Mouse (Mus musculus): ENCODE measurements around the gene Gstt2. TPM values are rescaled to one million over a fixed set of nuclear protein-coding genes. Genes with fewer than 3 reads are reported as not detected.
"Not testable (repeated sequence)": the region's sequence is repeated elsewhere in the genome, so short reads cannot be mapped to it uniquely, and the experiment has no call there.

Gstt2 gene
- polyA plus RNA-seq, 1 experiment from 2014 or later, result 8.3 TPM

DNA sequence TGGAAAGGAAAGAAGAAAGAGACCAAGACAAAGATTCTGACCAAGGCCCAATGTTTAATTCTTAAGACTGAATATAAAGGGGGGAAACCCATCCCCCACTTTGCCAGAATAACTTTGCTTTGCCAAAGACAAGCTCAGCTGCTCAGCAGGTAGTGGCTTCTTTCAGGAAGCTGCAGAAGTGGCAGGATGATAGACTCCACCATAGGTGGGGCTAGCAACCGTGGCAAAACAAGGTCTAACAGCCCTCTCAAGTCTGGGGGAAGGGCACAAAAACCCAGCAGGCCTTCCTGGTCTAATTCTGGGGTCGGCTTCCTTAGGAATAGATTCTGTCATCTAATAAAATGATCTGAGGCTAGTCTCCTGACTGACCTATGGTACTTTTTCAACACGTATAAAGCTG is 11.2 kb upstream of the Gstt2 start:
- ATAC-seq (ENCODE audit: low FRiP score) (no peak), DNase-seq (ENCODE audit: low spot score) (no peak)
- Histone ChIP-seq H3K4me2 (replicated peaks) (no peak overlapping the region), H3K27ac (no peak overlapping the region), H3K9me3 (ENCODE audit: control insufficient read depth, low read length) (no peaks in the 10 kb centered on the region), H3K4me3 (replicated peaks; ENCODE audit: low read length) (no peak overlapping the region), H3K9ac (no peak overlapping the region), H3K4me1 (replicated peaks; ENCODE audit: control insufficient read depth, insufficient read depth, low read length) (peaks cover 12% of the 10 kb centered on the region; the same call in 1 of the 2 replicates), H3K27me3 (ENCODE audit: control insufficient read depth, insufficient read depth, low read length) (no peaks in the 10 kb centered on the region), H3K36me3 (replicated peaks; ENCODE audit: control insufficient read depth, insufficient read depth) (no peaks in the 10 kb centered on the region)
- 25% methylated on average over 3 of the region's 3 CpGs for WGBS

DNA sequence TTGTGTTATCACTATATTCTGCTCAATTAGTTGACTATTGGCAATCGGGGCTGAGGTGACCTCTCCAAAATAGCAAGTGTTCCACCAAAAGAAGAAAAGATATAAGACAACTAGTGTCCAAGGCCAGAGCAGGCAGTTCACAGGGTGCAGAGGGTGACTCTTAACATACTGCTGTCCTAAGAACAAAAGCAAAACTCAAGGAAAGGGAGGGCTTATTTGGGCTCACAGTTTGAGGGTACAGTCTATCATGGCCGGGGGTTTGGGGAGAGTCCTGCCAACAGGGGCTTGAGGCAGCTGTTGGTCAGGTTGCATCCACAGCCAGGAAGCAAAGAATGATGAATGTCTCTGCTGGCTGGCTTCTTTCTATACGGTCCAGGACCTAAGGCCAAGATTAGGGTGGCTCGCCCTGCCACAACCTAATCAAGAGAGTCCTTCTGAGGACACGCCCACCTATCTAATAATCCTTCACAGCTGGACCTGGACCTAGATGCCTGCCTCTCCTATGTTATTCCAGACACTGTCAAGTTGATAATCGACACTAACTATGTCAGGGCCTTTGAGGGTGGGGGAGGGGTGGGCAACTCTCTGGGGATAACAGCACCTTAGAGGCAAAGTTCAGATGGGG is 8.2 kb upstream of the Gstt2 start:
- 86% methylated on average over 6 of the region's 6 CpGs for WGBS
- no peaks in the 10 kb centered on the region for H3K4me1 ChIP-seq (replicated peaks; ENCODE audit: control insufficient read depth, insufficient read depth, low read length)
- no peaks in the 10 kb centered on the region for H3K36me3 ChIP-seq (replicated peaks; ENCODE audit: control insufficient read depth, insufficient read depth)
- H3K4me3 ChIP-seq (replicated peaks; ENCODE audit: low read length), result no peak overlapping the region
- DNase-seq (ENCODE audit: low spot score), result no peak
- no peak overlapping the region for H3K27ac ChIP-seq
- no peaks in the 10 kb centered on the region for H3K27me3 ChIP-seq (ENCODE audit: control insufficient read depth, insufficient read depth, low read length)
- ATAC-seq (ENCODE audit: low FRiP score), result no peak
- no peak overlapping the region for H3K9ac ChIP-seq
- H3K4me2 ChIP-seq (replicated peaks), result no peak overlapping the region
- no peaks in the 10 kb centered on the region for H3K9me3 ChIP-seq (ENCODE audit: control insufficient read depth, low read length)

DNA sequence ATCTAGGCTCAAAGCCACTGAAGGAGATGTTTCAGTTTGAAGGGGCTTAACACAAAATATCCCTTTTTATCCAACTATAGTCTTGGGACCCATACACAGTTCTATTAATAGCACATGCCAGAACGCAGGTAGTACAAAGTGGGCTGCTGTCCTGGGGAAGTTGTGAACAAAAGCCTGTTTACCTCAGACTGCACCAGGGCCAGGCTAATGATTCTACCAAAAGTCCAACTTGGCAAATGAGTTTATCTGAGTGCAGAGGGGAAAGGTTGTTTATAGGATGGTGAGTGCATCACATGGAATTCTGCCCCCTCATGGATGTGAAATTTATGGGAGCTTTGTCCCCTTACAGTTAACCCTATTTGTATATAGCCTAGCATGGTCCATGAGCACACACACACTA is 7.6 kb upstream of the Gstt2 start:
- ATAC-seq (ENCODE audit: low FRiP score), result no peak
- Histone ChIP-seq H3K27ac (no peak overlapping the region), H3K4me3 (replicated peaks; ENCODE audit: low read length) (no peak overlapping the region)

DNA sequence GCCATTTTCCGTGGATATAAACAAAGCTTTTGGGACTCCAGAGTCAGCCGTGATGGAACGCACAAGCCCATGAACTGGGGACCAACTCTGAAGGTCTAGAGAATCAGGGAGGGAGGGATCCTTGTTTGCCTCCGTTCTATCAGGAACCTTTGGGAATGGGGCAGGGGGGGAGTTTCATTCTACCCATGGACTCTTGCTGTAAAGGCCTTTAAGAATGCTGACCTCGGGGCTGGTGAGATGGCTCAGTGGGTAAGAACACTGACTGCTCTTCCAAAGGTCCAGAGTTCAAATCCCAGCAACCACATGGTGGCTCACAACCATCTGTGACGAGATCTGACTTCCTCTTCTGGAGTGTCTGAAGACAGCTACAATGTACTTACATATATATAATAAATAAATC is 6.7 kb upstream of the Gstt2 start:
- DNase-seq (ENCODE audit: low spot score); H3K9ac ChIP-seq; H3K27me3 ChIP-seq (ENCODE audit: control insufficient read depth, insufficient read depth, low read length); H3K27ac ChIP-seq; H3K36me3 ChIP-seq (replicated peaks; ENCODE audit: control insufficient read depth, insufficient read depth); H3K4me3 ChIP-seq (replicated peaks; ENCODE audit: low read length); ATAC-seq (ENCODE audit: low FRiP score); H3K9me3 ChIP-seq (ENCODE audit: control insufficient read depth, low read length); H3K4me1 ChIP-seq (replicated peaks; ENCODE audit: control insufficient read depth, insufficient read depth, low read length); H3K4me2 ChIP-seq (replicated peaks): not testable (repeated sequence)
- WGBS, result 81% methylated on average over 6 of the region's 6 CpGs

More for the DNA sequence above, 7.6 kb upstream of the Gstt2 start:
- no peak overlapping the region for H3K4me2 ChIP-seq (replicated peaks)
- H3K9ac ChIP-seq, result no peak overlapping the region
- 80% methylated on average over 1 of the region's 1 CpGs for WGBS
- no peaks in the 10 kb centered on the region for H3K27me3 ChIP-seq (ENCODE audit: control insufficient read depth, insufficient read depth, low read length)
- H3K9me3 ChIP-seq (ENCODE audit: control insufficient read depth, low read length), result no peaks in the 10 kb centered on the region
- H3K4me1 ChIP-seq (replicated peaks; ENCODE audit: control insufficient read depth, insufficient read depth, low read length), result no peaks in the 10 kb centered on the region
- no peak for DNase-seq (ENCODE audit: low spot score)
- H3K36me3 ChIP-seq (replicated peaks; ENCODE audit: control insufficient read depth, insufficient read depth), result no peaks in the 10 kb centered on the region

DNA sequence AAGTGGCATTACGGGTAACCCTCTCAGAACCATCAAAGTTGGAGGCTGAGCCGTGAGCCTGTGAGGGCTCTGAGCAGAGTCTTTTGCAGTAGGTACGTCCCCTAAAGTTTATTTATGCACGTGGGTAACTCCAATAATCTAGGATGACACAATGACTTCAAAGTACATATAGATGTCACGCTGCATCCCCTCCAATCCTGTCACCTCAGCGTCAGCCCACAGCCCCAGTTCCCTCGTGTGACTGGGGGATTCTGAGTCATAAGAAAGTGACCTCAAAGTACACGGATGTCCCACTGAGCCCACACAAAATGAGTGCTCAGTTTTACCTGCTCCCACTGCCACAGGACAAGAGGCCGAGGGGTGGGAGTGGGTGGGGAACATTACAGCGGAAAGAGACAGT is 1.9 kb upstream of the Gstt2 start:
- H3K36me3 ChIP-seq (replicated peaks; ENCODE audit: control insufficient read depth, insufficient read depth), result no peaks in the 10 kb centered on the region
- ATAC-seq (ENCODE audit: low FRiP score) (no peak), DNase-seq (ENCODE audit: low spot score) (no peak)
- H3K4me1 ChIP-seq (replicated peaks; ENCODE audit: control insufficient read depth, insufficient read depth, low read length), result peaks cover 20% of the 10 kb centered on the region
- no peak overlapping the region for H3K4me2 ChIP-seq (replicated peaks)
- 91% methylated on average over 10 of the region's 10 CpGs for WGBS
- no peak overlapping the region for H3K9ac ChIP-seq
- H3K9me3 ChIP-seq (ENCODE audit: control insufficient read depth, low read length), result no peaks in the 10 kb centered on the region
- H3K27ac ChIP-seq, result no peak overlapping the region
- no peak overlapping the region for H3K4me3 ChIP-seq (replicated peaks; ENCODE audit: low read length)
- peaks cover 14% of the 10 kb centered on the region; the same call in 1 of the 2 replicates for H3K27me3 ChIP-seq (ENCODE audit: control insufficient read depth, insufficient read depth, low read length)

DNA sequence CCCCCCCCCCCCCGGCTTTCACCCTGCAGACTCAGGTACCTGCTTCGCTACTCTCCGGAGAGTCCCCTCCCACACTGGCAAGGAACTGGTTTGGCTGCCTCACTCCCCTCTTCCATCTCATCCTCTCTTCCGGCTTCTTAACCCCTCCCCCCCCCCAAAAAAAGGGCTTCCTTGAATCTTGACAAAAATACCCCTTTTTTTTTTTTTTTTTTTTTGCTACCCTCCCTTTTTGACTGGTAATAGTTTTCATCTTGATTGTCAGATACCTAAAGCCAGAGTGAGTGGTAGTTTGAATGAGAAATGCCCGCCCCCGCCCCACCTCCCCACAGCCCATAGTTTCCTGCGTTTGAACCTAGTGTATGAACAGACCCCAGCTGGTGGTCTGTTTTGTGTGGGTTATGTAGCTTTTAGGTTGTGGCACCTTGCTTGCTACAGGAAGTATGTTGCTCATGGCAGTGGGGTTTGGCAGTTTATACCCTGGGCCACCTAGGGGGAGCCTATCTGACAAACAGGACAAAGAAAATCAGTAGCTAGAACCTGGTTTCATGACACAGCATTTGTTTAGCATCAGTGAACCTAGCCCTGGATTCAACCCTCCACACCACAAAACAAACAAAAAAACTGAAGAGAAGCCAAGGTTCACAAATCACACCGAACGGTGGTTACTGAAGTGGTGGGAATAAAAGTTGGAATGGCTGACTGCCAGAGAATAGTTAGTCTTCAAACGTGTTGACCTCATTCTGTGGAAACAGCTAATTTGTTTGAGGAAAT is 1.3 kb downstream of the Gstt2 start:
- Histone ChIP-seq H3K27ac (no peak overlapping the region; the same call in 1 of the 2 replicates), H3K9ac (no peak overlapping the region; the same call in 1 of the 2 replicates), H3K27me3 (ENCODE audit: control insufficient read depth, insufficient read depth, low read length) (peaks cover 28% of the 10 kb centered on the region), H3K4me2 (replicated peaks) (peak overlapping the region; percentile 61), H3K4me3 (replicated peaks; ENCODE audit: low read length) (peak overlapping the region; percentile 30), H3K4me1 (replicated peaks; ENCODE audit: control insufficient read depth, insufficient read depth, low read length) (peaks cover 23% of the 10 kb centered on the region), H3K9me3 (ENCODE audit: control insufficient read depth, low read length) (no peaks in the 10 kb centered on the region), H3K36me3 (replicated peaks; ENCODE audit: control insufficient read depth, insufficient read depth) (no peaks in the 10 kb centered on the region)
- WGBS, result 25% methylated on average over 8 of the region's 10 CpGs
- ATAC-seq (ENCODE audit: low FRiP score) (no peak), DNase-seq (ENCODE audit: low spot score) (no peak)

DNA sequence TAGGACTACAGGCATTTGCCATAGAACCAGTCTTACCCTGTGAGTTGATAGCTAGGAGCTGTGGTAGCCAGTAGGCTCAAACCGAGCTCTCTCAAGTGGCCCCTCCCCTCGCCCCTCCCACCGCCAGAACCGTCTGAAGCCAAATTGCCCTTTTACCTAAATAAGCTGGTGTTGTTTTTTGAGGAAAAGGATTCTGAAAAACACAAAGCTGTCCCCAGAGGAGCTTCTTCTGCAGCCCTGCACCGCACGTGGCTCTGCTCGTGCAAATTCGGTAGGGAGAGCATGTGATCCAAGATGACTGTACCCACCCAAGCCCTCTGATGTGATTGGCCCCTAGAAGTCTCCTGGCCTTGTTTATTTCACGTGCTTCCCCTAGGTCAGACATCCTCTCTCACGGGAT is 1.9 kb downstream of the Gstt2 start:
- peak overlapping the region; percentile 49 for H3K4me2 ChIP-seq (replicated peaks)
- no peak overlapping the region; the same call in 1 of the 2 replicates for H3K9ac ChIP-seq
- H3K36me3 ChIP-seq (replicated peaks; ENCODE audit: control insufficient read depth, insufficient read depth), result no peaks in the 10 kb centered on the region
- ATAC-seq (ENCODE audit: low FRiP score), result peak; percentile 46
- DNase-seq (ENCODE audit: low spot score), result no peak
- H3K27me3 ChIP-seq (ENCODE audit: control insufficient read depth, insufficient read depth, low read length), result peaks cover 28% of the 10 kb centered on the region
- H3K27ac ChIP-seq, result no peak overlapping the region; the same call in 1 of the 2 replicates
- peak overlapping the region; percentile 30 for H3K4me3 ChIP-seq (replicated peaks; ENCODE audit: low read length)
- H3K4me1 ChIP-seq (replicated peaks; ENCODE audit: control insufficient read depth, insufficient read depth, low read length), result peaks cover 23% of the 10 kb centered on the region
- WGBS, result 4% methylated on average over 10 of the region's 10 CpGs
- no peaks in the 10 kb centered on the region for H3K9me3 ChIP-seq (ENCODE audit: control insufficient read depth, low read length)

DNA sequence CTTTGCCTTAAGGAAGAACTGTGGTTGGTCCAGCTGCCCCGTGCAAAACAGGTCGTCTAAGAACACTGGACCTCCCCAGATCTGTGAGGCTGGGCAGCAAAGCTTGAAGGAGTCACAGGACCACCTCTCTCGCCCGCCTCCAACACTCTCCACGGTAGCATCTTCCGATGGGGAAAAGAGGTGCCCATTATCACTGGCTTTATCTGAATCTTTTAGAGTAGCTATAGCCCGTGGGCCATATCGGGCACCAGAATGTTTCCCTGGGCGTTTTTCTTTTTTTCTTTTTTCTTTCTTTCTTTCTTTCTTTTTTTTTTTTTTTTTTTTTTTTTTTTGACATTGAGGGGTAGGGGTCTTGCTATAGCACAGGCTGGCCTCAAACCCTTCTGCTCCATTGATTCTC is 2.5 kb downstream of the Gstt2 start:
- WGBS, result 13% methylated on average over 9 of the region's 9 CpGs
- H3K27ac ChIP-seq, result no peak overlapping the region

DNA sequence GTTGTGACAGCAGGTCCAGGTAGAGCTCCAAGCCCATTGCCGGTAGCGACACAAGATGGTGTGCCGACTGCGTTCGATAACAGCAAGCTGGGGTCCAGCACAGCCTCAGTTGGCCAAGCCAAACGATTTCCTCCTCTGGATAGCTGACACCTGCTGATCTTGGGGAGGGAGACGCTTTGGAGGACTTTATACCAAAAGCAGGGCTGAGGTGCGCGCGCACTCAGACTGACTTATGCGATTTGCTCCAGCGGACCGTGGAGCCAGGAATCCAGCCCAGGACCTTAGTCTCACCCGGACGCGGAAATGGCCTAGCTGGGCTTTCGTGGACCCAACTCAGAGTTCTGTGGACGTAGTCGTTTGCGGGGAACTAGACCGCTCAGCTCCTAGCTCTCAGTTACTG is 3.0 kb downstream of the Gstt2 start:
- peaks cover 28% of the 10 kb centered on the region for H3K27me3 ChIP-seq (ENCODE audit: control insufficient read depth, insufficient read depth, low read length)

More for the DNA sequence above, 2.5 kb downstream of the Gstt2 start:
- peak overlapping the region; percentile 30 for H3K4me3 ChIP-seq (replicated peaks; ENCODE audit: low read length)
- DNase-seq (ENCODE audit: low spot score), result no peak
- H3K9ac ChIP-seq, result peak overlapping the region; percentile 28; the same call in 1 of the 2 replicates
- H3K36me3 ChIP-seq (replicated peaks; ENCODE audit: control insufficient read depth, insufficient read depth), result no peaks in the 10 kb centered on the region
- ATAC-seq (ENCODE audit: low FRiP score), result no peak
- H3K4me1 ChIP-seq (replicated peaks; ENCODE audit: control insufficient read depth, insufficient read depth, low read length), result peaks cover 23% of the 10 kb centered on the region
- peak overlapping the region; percentile 53 for H3K4me2 ChIP-seq (replicated peaks)
- peaks cover 28% of the 10 kb centered on the region for H3K27me3 ChIP-seq (ENCODE audit: control insufficient read depth, insufficient read depth, low read length)
- no peaks in the 10 kb centered on the region for H3K9me3 ChIP-seq (ENCODE audit: control insufficient read depth, low read length)

More for the DNA sequence above, 3.0 kb downstream of the Gstt2 start:
- Histone ChIP-seq H3K4me3 (replicated peaks; ENCODE audit: low read length) (peak overlapping the region; percentile 30), H3K4me2 (replicated peaks) (peak overlapping the region; percentile 53), H3K36me3 (replicated peaks; ENCODE audit: control insufficient read depth, insufficient read depth) (no peaks in the 10 kb centered on the region), H3K9me3 (ENCODE audit: control insufficient read depth, low read length) (no peaks in the 10 kb centered on the region), H3K9ac (peak overlapping the region; percentile 28; the same call in 1 of the 2 replicates), H3K27ac (no peak overlapping the region), H3K4me1 (replicated peaks; ENCODE audit: control insufficient read depth, insufficient read depth, low read length) (peaks cover 23% of the 10 kb centered on the region)
- DNase-seq (ENCODE audit: low spot score) (peak; percentile 61), ATAC-seq (ENCODE audit: low FRiP score) (no peak)
- 1% methylated on average over 21 of the region's 21 CpGs for WGBS
